Mouse (Mus musculus) kidney, embryonic 14.5 days (tissue): Measurements from ENCODE around the gene Ranbp3l. TPM values are rescaled to one million over a fixed set of nuclear protein-coding genes. Genes with fewer than 3 reads are reported as not detected.

Experiments
- polyA plus RNA-seq: library from polyadenylated mRNA; unstranded; fragments of >200 nt; fragmentation: Nextera tagmentation; extraction: Ambion mirVana; gene quantifications from 2 replicates; pipeline ENCODE4 v1.2.1, GENCODE M21; 2014

Gene Ranbp3l
- polyA plus RNA-seq, 1 experiment from 2014 or later = 1.2 TPM

Other genes with a start within 250 kb of the Ranbp3l start
- 19.5 and 33.0 TPM in 2 replicates for gene Nadk2, start 103.3 kb downstream of the Ranbp3l start, polyA plus RNA-seq
- gene Lmbrd2, start 172.6 kb downstream of the Ranbp3l start, polyA plus RNA-seq = 5.8 and 5.9 TPM in 2 replicates
- 73.2 and 104 TPM in 2 replicates for gene Skp2, start 187.5 kb downstream of the Ranbp3l start, polyA plus RNA-seq